Mouse (Mus musculus) embryonic fibroblast, embryonic 13.5 days (primary cell): ENCODE results near the gene Cd300lg.

Source experiments
- CTCF ChIP-seq: IDR thresholded peaks from 2 replicates; pipeline ENCODE4 v1.5.1; 2011; ENCODE audit warnings: mild to moderate bottlenecking, control low read depth, low read length, moderate library complexity, borderline replicate concordance; ENCODE audit not compliant: insufficient read depth
- POLR2A ChIP-seq: IDR thresholded peaks from 2 replicates; pipeline ENCODE4 v1.6.1; 2011; ENCODE audit warnings: low read depth, mild to moderate bottlenecking, control low read depth, low read length, moderate library complexity

GRCm38 (mm10) chr11:102025991-102026660, 15.2 kb upstream of the Cd300lg start:
- no peak for TF ChIP-seq CTCF
- TF ChIP-seq POLR2A: no peak
